Comparison of ENCODE assay signal across 8 mouse cellular contexts in the genomic region with DNA sequence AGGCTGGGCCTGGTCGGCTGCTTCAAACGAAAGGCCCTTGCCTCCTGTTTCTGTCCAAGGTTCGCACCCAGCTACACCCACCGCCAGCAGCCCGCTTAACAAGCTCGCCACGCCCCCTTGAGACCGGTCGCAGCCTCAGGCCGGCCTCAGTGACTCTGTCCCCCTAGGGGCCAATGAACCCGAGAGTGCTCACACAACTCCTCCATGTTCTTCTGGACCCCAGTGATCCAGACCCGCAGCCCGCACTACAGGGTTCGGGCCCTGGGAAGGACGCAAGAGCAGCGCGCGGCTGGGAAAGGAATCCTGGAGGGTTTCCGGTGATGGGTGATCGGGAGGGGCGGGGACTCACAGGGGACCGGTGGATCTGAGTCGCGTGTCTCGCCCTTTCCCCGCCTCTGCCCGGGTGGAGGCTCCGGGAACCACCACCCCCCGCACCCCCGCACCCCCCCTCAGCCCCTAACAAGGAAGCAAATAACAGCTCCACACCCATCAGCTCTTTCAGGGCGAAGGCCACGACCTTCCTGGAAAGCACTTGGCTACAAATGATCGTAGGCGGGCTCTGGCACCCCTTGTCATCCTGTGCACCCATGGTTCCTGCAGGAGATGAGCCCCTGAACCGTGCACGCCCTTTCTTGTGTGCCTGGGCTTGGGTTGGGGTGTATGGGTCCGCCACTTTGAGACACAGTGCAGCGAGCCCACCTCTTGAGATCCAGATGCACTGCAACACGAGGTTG. TPM values are rescaled to one million over a fixed set of nuclear protein-coding genes. Genes with fewer than 3 reads are reported as not detected.
DNase-seq lines count a peak whose midpoint lies in the region; ATAC-seq and TF ChIP-seq lines count a peak whose summit lies in the region.

No protein-coding gene starts in this region.

- WGBS in forebrain, embryonic 10.5 days: under 1% methylated on average over 39 of the region's 39 CpGs
- under 1% methylated on average over 36 of the region's 39 CpGs for WGBS in lung, postnatal 0 days
- 3% methylated on average over 39 of the region's 39 CpGs for WGBS in olfactory bulb, adult 2 months

- no peaks in the 10 kb centered on the region for H3K9me3 ChIP-seq in forebrain, embryonic 10.5 days
- H3K9me3 ChIP-seq in lung, postnatal 0 days (ENCODE audit: low read length): no peaks in the 10 kb centered on the region

- H3K27ac ChIP-seq in forebrain, embryonic 10.5 days: peak overlapping the region; percentile 83
- H3K27ac ChIP-seq in lung, postnatal 0 days (ENCODE audit: low read length): peak overlapping the region; percentile 80
- no peak overlapping the region for H3K27ac ChIP-seq in olfactory bulb, adult 2 months (ENCODE audit: insufficient read depth, low read depth, low read length)

- H3K27me3 ChIP-seq in forebrain, embryonic 10.5 days (ENCODE audit: poor library complexity, severe bottlenecking): no peaks in the 10 kb centered on the region
- no peaks in the 10 kb centered on the region for H3K27me3 ChIP-seq in lung, postnatal 0 days (replicated peaks; ENCODE audit: insufficient read depth, low read length)

- peak; percentile 88 for ATAC-seq in CD4-positive, CD25-positive, alpha-beta regulatory T cell, adult 4 months
- ATAC-seq in lung, postnatal 0 days: peak; percentile 73
- ATAC-seq in cerebellum, adult (ENCODE audit: insufficient number of reproducible peaks, low FRiP score, low TSS enrichment): no peak

- H3K9ac ChIP-seq in lung, postnatal 0 days (replicated peaks; ENCODE audit: low read depth): peak overlapping the region; percentile 32; the same call in 1 of the 2 replicates

- no peaks in the 10 kb centered on the region for H3K36me3 ChIP-seq in forebrain, embryonic 10.5 days (replicated peaks)
- no peaks in the 10 kb centered on the region for H3K36me3 ChIP-seq in lung, postnatal 0 days (ENCODE audit: insufficient read depth, low read length)

- DNase-seq in WW6 (ENCODE audit: low read depth, low spot score): peak; percentile 84
- peak; percentile 74 for DNase-seq in forebrain, embryonic 10.5 days (ENCODE audit: extremely low spot score, low spot score)
- DNase-seq in heart, postnatal 25 days (ENCODE audit: low spot score): peak; percentile 77
- peak; percentile 74 to 84 for DNase-seq in kidney, postnatal 4 days
- peak; percentile 86 for DNase-seq in lung, postnatal 0 days (ENCODE audit: low spot score)

- TF ChIP-seq CTCF in lung, postnatal 0 days (IDR thresholded peaks at IDR 0.05): peak; percentile 58
- TF ChIP-seq CTCF in olfactory bulb, adult 2 months (IDR thresholded peaks at IDR 0.05; ENCODE audit: insufficient read depth, low read depth, low read length): no peak

- peaks cover 37% of the 10 kb centered on the region for H3K4me1 ChIP-seq in forebrain, embryonic 10.5 days
- peaks cover 11% of the 10 kb centered on the region; the same call in 1 of the 2 replicates for H3K4me1 ChIP-seq in lung, postnatal 0 days (ENCODE audit: insufficient read depth, low read depth, low read length)
- H3K4me1 ChIP-seq in olfactory bulb, adult 2 months (ENCODE audit: control insufficient read depth, insufficient read depth, low read length): peaks cover 41% of the 10 kb centered on the region

- intact Hi-C loops in heart, postnatal 25 days (cut with DNase I): no loop called here

- peak overlapping the region; percentile 56 for H3K4me2 ChIP-seq in lung, postnatal 0 days (replicated peaks; ENCODE audit: low read depth, low read length)

- peak overlapping the region; percentile 60 for H3K4me3 ChIP-seq in forebrain, embryonic 10.5 days
- H3K4me3 ChIP-seq in lung, postnatal 0 days (ENCODE audit: low read depth, low read length): peak overlapping the region; percentile 39
- peak overlapping the region; percentile 56 for H3K4me3 ChIP-seq in olfactory bulb, adult 2 months (ENCODE audit: insufficient read depth, low read depth, low read length)

- TF ChIP-seq EP300 in lung, postnatal 0 days (IDR thresholded peaks at IDR 0.05): no peak

- TF ChIP-seq POLR2A in olfactory bulb, adult 2 months (IDR thresholded peaks at IDR 0.05; ENCODE audit: insufficient read depth, low read depth, low read length): no peak

RNA-seq across cellular contexts. Expression of a gene that starts 17.9 kb away (rescaled TPM):
- polyA plus RNA-seq in CD4-positive, CD25-positive, alpha-beta regulatory T cell, adult 4 months (2017; shearing (Covaris generic)): 10 to 100 TPM; 24.7 to 25.1 TPM
- polyA plus RNA-seq in forebrain, embryonic 10.5 days (2016; fragmentation: Nextera tagmentation; extraction: Ambion mirVana): 96.5 and 103 TPM in 2 replicates
- 10 to 100 TPM; 24.7 to 27.3 TPM for total RNA-seq in heart, postnatal 25 days (2021)
- 62.6 and 76.5 TPM in 2 replicates for polyA plus RNA-seq in lung, postnatal 0 days (2015; fragmentation: Nextera tagmentation; extraction: Ambion mirVana)
- polyA plus RNA-seq in olfactory bulb, adult 2 months (2012; ENCODE audit: insufficient read depth, insufficient read length, low replicate concordance, missing spikeins): not detected in 2 replicates

RNA-seq across cellular contexts. Expression of a gene that starts 18.2 kb away (rescaled TPM):
- 10 to 100 TPM; 17.1 to 23.5 TPM for polyA plus RNA-seq in CD4-positive, CD25-positive, alpha-beta regulatory T cell, adult 4 months (2017; shearing (Covaris generic))
- 10.6 and 11.4 TPM in 2 replicates for polyA plus RNA-seq in forebrain, embryonic 10.5 days (2016; fragmentation: Nextera tagmentation; extraction: Ambion mirVana)
- total RNA-seq in heart, postnatal 25 days (2021): 10 to 100 TPM; 10.7 TPM
- polyA plus RNA-seq in lung, postnatal 0 days (2015; fragmentation: Nextera tagmentation; extraction: Ambion mirVana): 7.2 and 7.9 TPM in 2 replicates
- not detected in 2 replicates for polyA plus RNA-seq in olfactory bulb, adult 2 months (2012; ENCODE audit: insufficient read depth, insufficient read length, low replicate concordance, missing spikeins)

RNA-seq across cellular contexts. Expression of a gene that starts 24.6 kb away (rescaled TPM):
- 1 to 10 TPM; 1.5 to 4.3 TPM for polyA plus RNA-seq in CD4-positive, CD25-positive, alpha-beta regulatory T cell, adult 4 months (2017; shearing (Covaris generic))
- 40.3 and 43.6 TPM in 2 replicates for polyA plus RNA-seq in forebrain, embryonic 10.5 days (2016; fragmentation: Nextera tagmentation; extraction: Ambion mirVana)
- total RNA-seq in heart, postnatal 25 days (2021): 10 to 100 TPM; 86.8 to 98.2 TPM
- 66.0 and 69.6 TPM in 2 replicates for polyA plus RNA-seq in lung, postnatal 0 days (2015; fragmentation: Nextera tagmentation; extraction: Ambion mirVana)
- not detected in 2 replicates for polyA plus RNA-seq in olfactory bulb, adult 2 months (2012; ENCODE audit: insufficient read depth, insufficient read length, low replicate concordance, missing spikeins)

Comparison
In these comparisons a context has a peak if more than half of its experiments do, and no peak if none do; other contexts are left out.
1. RNA of a gene that starts 17.9 kb away (polyA plus RNA-seq): 96.5 to 103 TPM in forebrain, embryonic 10.5 days, 62.6 to 76.5 TPM in lung, postnatal 0 days and 24.7 to 25.1 TPM in CD4-positive, CD25-positive, alpha-beta regulatory T cell, adult 4 months; not detected in olfactory bulb, adult 2 months; every median in the first group is over 10 times any median in the second.
2. Peak in every context shown above with its lines, with median percentiles within 50 percentile points of each other: DNase-seq and H3K4me3 ChIP-seq.